Mouse (Mus musculus): Measurements from ENCODE around the gene Map2k7. TPM values are rescaled to one million over a fixed set of nuclear protein-coding genes. Genes with fewer than 3 reads are reported as not detected.
A peak's percentile ranks its signal among the peaks of the same experiment; 100 is the strongest.

The Map2k7 gene
- total and polyA plus RNA-seq, 2 experiments from 2014 or later, result 21.0 to 36.8 TPM

DNA sequence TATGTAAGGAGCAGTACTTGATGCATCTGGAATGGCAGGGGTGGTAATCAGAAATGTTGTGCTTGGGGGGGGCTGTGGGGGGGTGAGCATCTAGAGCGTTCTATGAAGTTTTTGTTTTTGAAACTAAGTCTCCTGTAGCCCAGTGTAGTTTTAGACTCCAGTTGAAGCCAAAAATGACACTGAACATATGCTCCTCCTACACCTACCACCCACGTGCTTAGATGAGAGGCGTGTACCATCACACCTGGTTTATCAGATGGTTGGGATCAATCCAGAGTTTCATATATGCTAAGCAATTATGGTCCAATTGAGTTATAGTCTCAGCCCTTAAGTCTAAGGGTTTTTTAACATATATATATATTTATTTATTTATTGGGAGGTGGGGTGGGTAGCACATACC, 18.9 kb upstream of the Map2k7 start:
- no peaks in the 10 kb centered on the region for H3K9me3 ChIP-seq (replicated peaks; ENCODE audit: control insufficient read depth, low read length)
- DNase-seq (ENCODE audit: low spot score) (no peak), ATAC-seq (ENCODE audit: insufficient read depth, low read depth) (no peak)
- H3K27me3 ChIP-seq (ENCODE audit: control insufficient read depth, insufficient read depth, low read length), result peaks cover 38% of the 10 kb centered on the region
- TF ChIP-seq CTCF (IDR thresholded peaks at IDR 0.05; ENCODE audit: low read depth) (no peak), EP300 (IDR thresholded peaks at IDR 0.05; ENCODE audit: low read depth) (no peak)
- no peak overlapping the region for H3K9ac ChIP-seq (replicated peaks; ENCODE audit: low read depth, low read length)
- H3K4me3 ChIP-seq (ENCODE audit: low read depth, low read length), result no peak overlapping the region
- no peak overlapping the region for H3K27ac ChIP-seq (ENCODE audit: low read depth)
- WGBS, result 82% methylated on average over 3 of the region's 3 CpGs
- no peaks in the 10 kb centered on the region for H3K36me3 ChIP-seq (replicated peaks; ENCODE audit: control insufficient read depth, insufficient read depth, low read length)
- no peak overlapping the region for H3K4me2 ChIP-seq (ENCODE audit: low read depth, low read length)
- peaks cover 8% of the 10 kb centered on the region for H3K4me1 ChIP-seq (ENCODE audit: control insufficient read depth, insufficient read depth)

- H3K4me2 ChIP-seq (ENCODE audit: low read depth, low read length), result no peak overlapping the region
- ATAC-seq (ENCODE audit: insufficient read depth, low read depth), result no peak
- no peak overlapping the region for H3K27ac ChIP-seq (ENCODE audit: low read depth)
- no peak overlapping the region for H3K4me3 ChIP-seq (ENCODE audit: low read depth, low read length)
- no peaks in the 10 kb centered on the region for H3K36me3 ChIP-seq (replicated peaks; ENCODE audit: control insufficient read depth, insufficient read depth, low read length)
- peaks cover 27% of the 10 kb centered on the region for H3K27me3 ChIP-seq (ENCODE audit: control insufficient read depth, insufficient read depth, low read length)
- no peak for DNase-seq (ENCODE audit: low spot score)
- TF ChIP-seq CTCF (IDR thresholded peaks at IDR 0.05; ENCODE audit: low read depth), result no peak
- no peak for TF ChIP-seq EP300 (IDR thresholded peaks at IDR 0.05; ENCODE audit: low read depth)
- H3K9me3 ChIP-seq (replicated peaks; ENCODE audit: control insufficient read depth, low read length), result no peaks in the 10 kb centered on the region
- peaks cover 7% of the 10 kb centered on the region for H3K4me1 ChIP-seq (ENCODE audit: control insufficient read depth, insufficient read depth)
- H3K9ac ChIP-seq (replicated peaks; ENCODE audit: low read depth, low read length), result no peak overlapping the region
Measured at GRCm38 (mm10) chr8:4222059-4222458, 16.5 kb upstream of the Map2k7 start.

DNA sequence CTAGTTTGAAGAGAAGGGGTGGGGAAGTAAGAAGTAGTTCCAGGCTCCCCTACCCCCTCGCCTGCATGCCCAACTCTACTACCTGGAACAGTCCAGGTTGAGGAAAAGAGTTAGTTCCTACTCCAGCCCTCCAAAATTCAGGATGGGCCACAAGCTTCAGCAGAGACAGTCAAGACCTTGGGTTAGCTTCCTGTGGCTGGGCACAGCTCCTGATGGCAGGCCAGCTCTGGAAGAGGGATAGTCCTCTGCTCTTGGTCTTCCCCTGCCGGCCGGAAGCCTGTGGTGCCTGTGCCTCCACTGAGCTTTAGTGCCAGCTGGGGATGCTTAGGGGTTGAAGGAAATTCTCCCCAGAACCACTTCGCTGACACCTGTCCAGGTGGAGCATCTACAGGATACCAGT, 12.2 kb upstream of the Map2k7 start:
- DNase-seq (ENCODE audit: low spot score) (no peak), ATAC-seq (ENCODE audit: insufficient read depth, low read depth) (no peak)
- WGBS, result 17% methylated on average over 4 of the region's 4 CpGs
- peak overlapping the region; percentile 45 for H3K4me2 ChIP-seq (ENCODE audit: low read depth, low read length)
- H3K36me3 ChIP-seq (replicated peaks; ENCODE audit: control insufficient read depth, insufficient read depth, low read length), result no peaks in the 10 kb centered on the region
- no peak overlapping the region for H3K9ac ChIP-seq (replicated peaks; ENCODE audit: low read depth, low read length)
- H3K9me3 ChIP-seq (replicated peaks; ENCODE audit: control insufficient read depth, low read length), result no peaks in the 10 kb centered on the region
- TF ChIP-seq EP300 (IDR thresholded peaks at IDR 0.05; ENCODE audit: low read depth), result no peak
- no peak for TF ChIP-seq CTCF (IDR thresholded peaks at IDR 0.05; ENCODE audit: low read depth)
- H3K27me3 ChIP-seq (ENCODE audit: control insufficient read depth, insufficient read depth, low read length), result peaks cover 29% of the 10 kb centered on the region
- H3K4me3 ChIP-seq (ENCODE audit: low read depth, low read length), result peak overlapping the region; percentile 19; the same call in 1 of the 2 replicates
- no peak overlapping the region for H3K27ac ChIP-seq (ENCODE audit: low read depth)
- 0 out of 2 replicates have a peak, but pooled peaks cover 5% of the 10 kb centered on the region for H3K4me1 ChIP-seq (ENCODE audit: control insufficient read depth, insufficient read depth)

GRCm38 (mm10) chr8:4226739-4227347, 11.7 kb upstream of the Map2k7 start, which contains the start of gene Lrrc8e:
Lrrc8e (plus strand) TSS chr8:4226827.
- ATAC-seq (ENCODE audit: insufficient read depth, low read depth) (no peak), DNase-seq (ENCODE audit: low spot score) (no peak)
- no peak for TF ChIP-seq CTCF (IDR thresholded peaks at IDR 0.05; ENCODE audit: low read depth)
- no peak for TF ChIP-seq EP300 (IDR thresholded peaks at IDR 0.05; ENCODE audit: low read depth)
- 0 out of 2 replicates have a peak, but pooled peaks cover 5% of the 10 kb centered on the region for H3K4me1 ChIP-seq (ENCODE audit: control insufficient read depth, insufficient read depth)
- H3K27ac ChIP-seq (ENCODE audit: low read depth), result no peak within 1 kb of the TSS
- H3K36me3 ChIP-seq (replicated peaks; ENCODE audit: control insufficient read depth, insufficient read depth, low read length), result no peaks in the 10 kb centered on the region
- no peaks in the 10 kb centered on the region for H3K9me3 ChIP-seq (replicated peaks; ENCODE audit: control insufficient read depth, low read length)
- peaks cover 29% of the 10 kb centered on the region for H3K27me3 ChIP-seq (ENCODE audit: control insufficient read depth, insufficient read depth, low read length)
- peak within 1 kb of the TSS; percentile 19; the same call in 1 of the 2 replicates for H3K4me3 ChIP-seq (ENCODE audit: low read depth, low read length)
- H3K4me2 ChIP-seq (ENCODE audit: low read depth, low read length), result peak within 1 kb of the TSS; percentile 45
- no peak within 1 kb of the TSS for H3K9ac ChIP-seq (replicated peaks; ENCODE audit: low read depth, low read length)
- 6% methylated on average over 33 of the region's 33 CpGs for WGBS

DNA sequence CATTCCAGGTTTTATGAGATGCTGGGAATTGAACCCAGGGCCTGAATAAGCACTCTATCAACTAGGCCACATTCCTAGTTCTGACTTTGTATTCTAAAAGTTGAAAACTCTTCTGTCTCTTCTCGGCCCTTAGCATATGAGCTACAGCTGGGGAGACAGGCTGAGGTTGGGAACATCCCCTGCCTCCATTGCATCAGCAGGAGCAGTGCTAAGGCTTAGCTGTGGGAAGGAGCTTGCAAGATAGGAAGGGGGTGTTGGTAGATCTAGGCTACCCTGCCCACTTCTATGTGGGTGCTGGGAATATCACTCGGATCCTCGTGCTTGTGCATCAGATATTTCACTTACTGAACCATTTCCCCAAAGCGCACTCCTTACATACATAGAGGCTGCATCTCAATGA, 10.6 kb upstream of the Map2k7 start:
- Histone ChIP-seq H3K4me3 (ENCODE audit: low read depth, low read length) (no peak overlapping the region), H3K27ac (ENCODE audit: low read depth) (no peak overlapping the region), H3K9me3 (replicated peaks; ENCODE audit: control insufficient read depth, low read length) (no peaks in the 10 kb centered on the region), H3K36me3 (replicated peaks; ENCODE audit: control insufficient read depth, insufficient read depth, low read length) (no peaks in the 10 kb centered on the region), H3K27me3 (ENCODE audit: control insufficient read depth, insufficient read depth, low read length) (peaks cover 29% of the 10 kb centered on the region), H3K4me1 (ENCODE audit: control insufficient read depth, insufficient read depth) (0 out of 2 replicates have a peak, but pooled peaks cover 5% of the 10 kb centered on the region), H3K4me2 (ENCODE audit: low read depth, low read length) (no peak overlapping the region), H3K9ac (replicated peaks; ENCODE audit: low read depth, low read length) (no peak overlapping the region)
- no peak for DNase-seq (ENCODE audit: low spot score)
- no peak for TF ChIP-seq CTCF (IDR thresholded peaks at IDR 0.05; ENCODE audit: low read depth)
- no peak for TF ChIP-seq EP300 (IDR thresholded peaks at IDR 0.05; ENCODE audit: low read depth)
- ATAC-seq (ENCODE audit: insufficient read depth, low read depth), result no peak
- WGBS, result 89% methylated on average over 4 of the region's 4 CpGs

GRCm38 (mm10) chr8:4229784-4230183, 8.8 kb upstream of the Map2k7 start:
- 59% methylated on average over 5 of the region's 5 CpGs for WGBS
- no peak overlapping the region for H3K4me2 ChIP-seq (ENCODE audit: low read depth, low read length)
- no peaks in the 10 kb centered on the region for H3K9me3 ChIP-seq (replicated peaks; ENCODE audit: control insufficient read depth, low read length)
- no peak for ATAC-seq (ENCODE audit: insufficient read depth, low read depth)
- DNase-seq (ENCODE audit: low spot score), result no peak
- no peak overlapping the region for H3K9ac ChIP-seq (replicated peaks; ENCODE audit: low read depth, low read length)
- H3K27ac ChIP-seq (ENCODE audit: low read depth), result no peak overlapping the region
- H3K4me3 ChIP-seq (ENCODE audit: low read depth, low read length), result no peak overlapping the region
- 0 out of 2 replicates have a peak, but pooled peaks cover 5% of the 10 kb centered on the region for H3K4me1 ChIP-seq (ENCODE audit: control insufficient read depth, insufficient read depth)
- no peak for TF ChIP-seq CTCF (IDR thresholded peaks at IDR 0.05; ENCODE audit: low read depth)
- TF ChIP-seq EP300 (IDR thresholded peaks at IDR 0.05; ENCODE audit: low read depth), result no peak
- no peaks in the 10 kb centered on the region for H3K36me3 ChIP-seq (replicated peaks; ENCODE audit: control insufficient read depth, insufficient read depth, low read length)
- peaks cover 29% of the 10 kb centered on the region for H3K27me3 ChIP-seq (ENCODE audit: control insufficient read depth, insufficient read depth, low read length)
